Mouse (Mus musculus) heart, postnatal 25 days (tissue): ENCODE results near the gene Limd1. TPM values are rescaled to one million over a fixed set of nuclear protein-coding genes. Genes with fewer than 3 reads are reported as not detected.

Source experiments
- DNase-seq: peaks from one replicate; pipeline ENCODE4 v3.0.0; 2022; ENCODE audit warnings: low spot score
- intact Hi-C: fragments of 180-260 bp; cut with DNase I; formaldehyde crosslinking; loops from one replicate; pipeline ENCODE4 v1.15.1; 2025
- total RNA-seq, 2 experiments: library from RNA; stranded (reverse); gene quantifications; 2 replicates each; pipeline ENCODE4 v1.2.3; 2021

Limd1 gene
- total RNA-seq, 2 experiments from 2014 or later = 31.2 to 37.8 TPM

DNA sequence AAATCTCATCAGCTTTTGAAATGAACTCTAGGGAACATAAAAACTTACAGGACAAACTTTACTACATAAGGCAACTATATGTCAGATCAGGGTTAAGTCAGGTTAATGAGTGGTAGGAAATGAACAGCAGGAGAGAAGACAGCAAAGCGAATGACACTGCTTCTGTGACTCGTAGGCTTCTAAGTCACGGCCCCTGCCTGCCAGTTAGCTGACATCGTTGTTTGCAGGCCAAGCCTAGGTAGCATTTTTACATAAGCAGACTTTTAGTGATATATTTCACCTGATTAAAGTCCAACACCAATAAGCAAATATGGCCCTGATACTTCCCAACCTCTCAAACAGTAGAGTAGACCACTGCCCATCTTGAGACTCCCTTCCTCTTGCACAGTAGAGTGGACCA lies 59.7 kb downstream of the Limd1 start:
- DNase-seq = no peak
- intact Hi-C loops = no loop called here

DNA sequence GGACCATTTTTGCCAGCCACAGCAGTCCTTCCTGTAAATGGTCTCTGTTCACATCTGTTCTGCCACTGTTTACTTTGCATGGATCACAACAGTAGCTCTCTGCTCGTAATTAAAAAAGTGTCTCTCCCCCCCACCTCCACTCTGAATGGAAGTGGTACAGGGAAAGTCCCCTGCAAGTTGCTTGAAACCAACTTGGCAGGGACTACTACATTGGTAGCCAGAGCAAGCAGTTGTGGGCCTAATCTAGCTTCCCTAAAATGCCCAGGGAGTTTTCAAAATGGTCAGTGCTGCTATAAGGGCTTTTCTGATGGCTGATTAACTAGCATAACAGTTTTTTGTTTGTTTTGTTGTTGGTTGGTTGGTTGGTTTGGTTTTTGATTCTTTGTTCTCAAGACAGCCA lies 60.6 kb downstream of the Limd1 start:
- DNase-seq = no peak
- intact Hi-C loops = no loop called here

DNA sequence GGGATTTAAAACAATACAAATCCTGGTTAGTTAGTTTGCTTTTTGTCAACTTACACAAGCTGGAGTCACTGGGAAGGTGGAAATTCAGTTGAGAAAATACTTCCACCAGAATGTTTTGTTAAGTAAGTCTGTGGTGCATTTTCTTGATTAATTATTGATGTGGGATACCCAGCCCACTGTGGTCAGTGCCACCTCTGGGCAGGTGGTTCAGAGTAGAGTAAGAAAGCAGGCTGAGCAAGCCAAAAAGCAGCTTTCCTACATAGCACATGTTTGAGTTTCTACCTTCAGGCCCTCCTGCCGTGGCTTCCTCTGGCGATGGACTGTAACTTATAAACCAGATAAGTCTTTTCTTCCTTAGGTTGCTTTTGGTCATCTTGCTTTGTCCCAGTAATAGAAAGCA lies 61.3 kb downstream of the Limd1 start:
- DNase-seq = no peak
- intact Hi-C loops = no loop called here

GRCm38 (mm10) chr9:123554599-123554998 lies 76.1 kb downstream of the Limd1 start:
- DNase-seq = no peak
- intact Hi-C loops = no loop called here

Other genes with a start within 250 kb of the Limd1 start
- gene Tmem158, start 217.9 kb upstream of the Limd1 start, total RNA-seq = 1 to 10 TPM; 7.3 to 8.0 TPM
- 10 to 100 TPM; 51.0 to 65.0 TPM for gene Lars2, start 111.8 kb upstream of the Limd1 start, total RNA-seq
- gene Sacm1l, start 51.1 kb downstream of the Limd1 start, total RNA-seq = 10 to 100 TPM; 32.4 to 35.8 TPM
- gene Slc6a20b, start 153.9 kb downstream of the Limd1 start, total RNA-seq = not detected
- gene Ccr9, start 199.7 kb downstream of the Limd1 start, total RNA-seq = not detected
- gene Slc6a20a, start 200.2 kb downstream of the Limd1 start, total RNA-seq = not detected
- 10 to 100 TPM; 38.0 to 40.7 TPM for gene Lztfl1, start 239.0 kb downstream of the Limd1 start, total RNA-seq